Mouse (Mus musculus): Measurements from ENCODE around the gene Olfr694.
"Not testable (repeated sequence)": the region's sequence is repeated elsewhere in the genome, so short reads cannot be mapped to it uniquely, and the experiment has no call there.

Olfr694 gene

GRCm38 (mm10) chr7:106691714-106692113, at the start of gene Olfr694:
Gene Olfr694 (minus strand): TSS chr7:106691814.
- DNase-seq: no peak

GRCm38 (mm10) chr7:106737028-106737427, 45.4 kb upstream of the Olfr694 start:
- no peak for DNase-seq

- DNase-seq: no peak
Measured at GRCm38 (mm10) chr7:106733717-106734116, 42.1 kb upstream of the Olfr694 start.

GRCm38 (mm10) chr7:106725654-106726053, 34.0 kb upstream of the Olfr694 start:
- DNase-seq: not testable (repeated sequence)

GRCm38 (mm10) chr7:106716296-106716695, 24.7 kb upstream of the Olfr694 start, which contains the start of gene Olfr695:
Gene Olfr695 (minus strand): TSS chr7:106716396.
- no peak for DNase-seq

GRCm38 (mm10) chr7:106711463-106711862, 19.8 kb upstream of the Olfr694 start:
- no peak for DNase-seq

GRCm38 (mm10) chr7:106707705-106708104, 16.1 kb upstream of the Olfr694 start:
- DNase-seq: not testable (repeated sequence)

- no peak for DNase-seq
Measured at GRCm38 (mm10) chr7:106696891-106697290, 5.3 kb upstream of the Olfr694 start.

- no peak for DNase-seq
Measured at GRCm38 (mm10) chr7:106692976-106693375, 1.4 kb upstream of the Olfr694 start.

GRCm38 (mm10) chr7:106685382-106685781, 6.2 kb downstream of the Olfr694 start:
- no peak for DNase-seq

GRCm38 (mm10) chr7:106680484-106680883, 11.1 kb downstream of the Olfr694 start, which contains the start of gene Olfr693:
Gene Olfr693 (minus strand): TSS chr7:106680584.
- no peak for DNase-seq

- DNase-seq: no peak
Measured at GRCm38 (mm10) chr7:106652344-106652652, 39.3 kb downstream of the Olfr694 start.

- no peak for DNase-seq
Measured at GRCm38 (mm10) chr7:106651555-106652343, 39.9 kb downstream of the Olfr694 start.

GRCm38 (mm10) chr7:106649774-106650173, 41.8 kb downstream of the Olfr694 start:
- no peak for DNase-seq

GRCm38 (mm10) chr7:106645261-106645660, 46.4 kb downstream of the Olfr694 start:
- no peak for DNase-seq

GRCm38 (mm10) chr7:106644222-106644870, 47.3 kb downstream of the Olfr694 start:
- no peak for DNase-seq

- no peak for DNase-seq
Measured at GRCm38 (mm10) chr7:106640839-106641238, 50.8 kb downstream of the Olfr694 start.

GRCm38 (mm10) chr7:106635560-106635959, 56.1 kb downstream of the Olfr694 start:
- DNase-seq: no peak

Data from kidney, adult 8-10 months (tissue).